Mouse (Mus musculus): ENCODE data around the gene Mapk12.

Gene Mapk12

GRCm38 (mm10) chr15:89170102-89170501, 29.6 kb upstream of the Mapk12 start:
- peak in 1 of 2 experiments; percentile 43 for DNase-seq

DNA sequence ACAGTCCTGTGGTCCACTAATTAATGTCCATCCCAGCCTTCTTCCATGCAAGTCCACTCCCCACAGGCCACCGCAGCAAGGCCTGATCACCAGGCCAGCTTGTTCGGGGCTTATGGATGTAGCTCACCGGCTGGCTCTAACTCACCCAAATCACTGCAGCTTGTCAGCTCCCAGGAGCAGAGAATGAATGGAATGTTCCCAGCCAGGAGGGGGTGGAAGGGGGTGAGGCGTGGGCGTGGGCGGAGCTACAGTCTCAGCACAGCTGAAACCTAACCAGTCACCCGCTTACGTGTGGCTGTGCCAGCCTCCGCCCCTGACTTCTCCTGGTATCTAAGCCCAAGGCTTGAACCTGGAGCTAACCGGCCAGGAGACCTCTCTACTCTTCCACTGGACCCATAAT, 28.9 kb upstream of the Mapk12 start:
- peak; percentile 86 to 91 for DNase-seq

DNA sequence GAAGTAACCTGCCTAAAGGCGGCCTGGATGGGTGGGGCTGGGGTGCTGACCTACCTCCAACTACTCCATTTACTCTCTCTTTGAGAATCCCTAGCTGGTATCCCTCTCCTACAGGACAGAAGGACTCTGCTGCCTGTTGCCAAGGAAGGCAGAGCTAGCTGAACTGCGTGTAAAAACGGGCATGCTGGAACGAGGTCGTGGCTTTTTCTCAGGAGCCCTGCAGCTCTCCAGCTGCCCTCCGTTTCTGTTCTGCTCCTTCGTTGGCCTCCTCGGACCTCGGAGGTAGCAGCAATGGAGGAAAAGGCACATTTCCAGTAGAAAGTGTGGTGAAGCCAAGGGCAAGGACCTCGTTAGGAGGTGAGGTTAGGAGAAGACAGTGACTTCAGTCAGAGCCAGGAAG, 28.4 kb upstream of the Mapk12 start:
- DNase-seq: peak; percentile 62 to 63

DNA sequence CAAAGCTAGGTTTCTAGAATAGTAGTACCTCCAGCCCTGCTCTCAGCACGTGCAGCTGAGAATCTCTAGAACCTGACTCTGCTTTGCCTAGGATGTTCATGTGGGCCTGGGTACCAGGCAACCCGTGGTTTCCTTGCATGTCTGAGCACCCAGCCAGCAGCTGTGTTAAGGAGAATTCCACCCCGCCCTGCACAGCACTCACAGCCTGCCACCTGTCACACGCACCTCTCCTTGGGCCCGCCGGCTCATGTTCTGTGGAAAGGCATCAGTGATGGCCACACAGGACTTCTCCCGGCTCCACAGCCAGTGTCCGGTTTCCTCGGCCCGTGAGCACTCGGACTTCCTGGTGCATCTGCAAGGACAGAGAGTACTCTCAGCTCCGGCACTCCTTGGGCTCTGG, 25.0 kb upstream of the Mapk12 start:
- no peak for DNase-seq

DNA sequence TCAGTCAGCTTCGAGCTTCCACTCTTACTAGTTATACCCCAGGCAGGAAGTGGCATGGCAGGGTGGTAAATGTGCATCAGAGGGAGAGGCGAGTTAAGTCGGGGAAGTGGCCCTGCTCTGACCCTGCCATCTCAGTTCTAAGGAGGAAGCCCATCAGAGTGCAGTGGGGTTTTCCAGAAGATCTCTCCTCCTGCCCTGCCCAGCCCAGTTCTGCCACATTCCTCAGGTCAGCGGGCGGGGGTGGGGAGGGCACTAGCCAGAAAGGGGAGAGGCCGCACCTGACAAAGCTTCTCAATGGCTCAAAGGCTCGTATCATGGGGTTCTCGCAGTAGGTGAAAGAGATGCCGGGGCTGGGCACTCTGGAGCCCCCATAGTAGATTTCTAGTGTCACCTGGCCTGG, 20.9 kb upstream of the Mapk12 start:
- no peak for DNase-seq

DNA sequence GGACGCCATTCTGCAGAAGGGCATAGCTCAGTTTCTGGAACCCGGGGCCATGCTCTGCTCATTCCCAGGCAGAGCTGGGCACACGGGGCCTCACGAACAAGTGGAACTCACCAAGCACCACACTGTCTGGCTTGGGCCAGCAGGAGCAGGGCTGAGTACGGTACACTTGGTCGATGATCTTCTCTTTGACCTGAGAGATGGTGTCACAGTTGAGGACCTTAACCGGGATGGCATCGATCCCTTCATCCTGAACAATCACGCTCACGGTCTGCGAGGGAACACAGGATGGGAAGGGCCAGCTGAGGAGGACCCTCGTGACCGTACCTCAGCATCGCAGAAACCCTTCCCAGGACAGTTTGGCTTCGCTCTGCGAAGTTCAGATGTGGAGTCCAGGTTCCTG, 18.0 kb upstream of the Mapk12 start:
- no peak for DNase-seq

DNA sequence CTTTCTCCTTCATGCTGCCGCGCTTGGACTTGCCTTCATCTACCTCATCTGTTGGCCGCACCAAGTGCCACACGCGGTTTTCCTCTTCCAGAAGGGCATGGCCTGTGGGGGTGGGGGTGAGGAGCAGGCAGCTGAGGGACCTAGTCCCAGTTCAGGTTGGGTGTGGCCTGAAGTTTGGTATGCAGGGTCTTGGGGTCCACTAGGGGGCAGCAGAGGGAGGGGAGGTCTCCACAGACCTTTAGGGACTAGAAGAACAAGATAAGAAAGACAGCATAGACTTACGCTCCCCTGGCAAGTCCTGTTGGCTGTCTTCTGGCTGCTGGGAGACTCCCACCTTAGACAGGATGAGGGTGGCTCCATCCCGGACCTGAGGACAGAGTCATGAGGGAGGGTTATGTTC, 17.5 kb upstream of the Mapk12 start:
- DNase-seq: peak; percentile 78 to 81

DNA sequence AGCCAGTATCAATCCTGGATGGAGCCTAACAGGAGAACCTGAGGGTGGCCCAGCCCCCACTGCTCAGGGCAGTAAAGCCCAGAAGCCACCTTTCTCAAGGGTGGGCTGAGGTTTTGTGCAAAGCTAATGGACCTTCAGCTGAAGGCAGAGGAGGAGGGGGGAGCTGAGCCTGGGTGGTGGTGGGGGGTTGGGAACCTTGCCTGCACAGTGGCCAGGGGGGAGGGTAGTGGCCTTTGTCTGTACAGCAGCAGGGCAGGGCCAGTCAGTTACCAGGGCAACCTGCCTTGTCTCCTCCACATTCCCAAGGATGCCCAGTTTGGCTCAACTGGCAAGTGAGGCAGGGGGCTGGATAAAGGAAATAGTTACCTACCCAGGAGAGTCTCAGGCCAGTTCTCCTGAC, 11.8 kb upstream of the Mapk12 start:
- DNase-seq: no peak

- DNase-seq: no peak
Measured at GRCm38 (mm10) chr15:89150041-89150390, 9.5 kb upstream of the Mapk12 start.

DNA sequence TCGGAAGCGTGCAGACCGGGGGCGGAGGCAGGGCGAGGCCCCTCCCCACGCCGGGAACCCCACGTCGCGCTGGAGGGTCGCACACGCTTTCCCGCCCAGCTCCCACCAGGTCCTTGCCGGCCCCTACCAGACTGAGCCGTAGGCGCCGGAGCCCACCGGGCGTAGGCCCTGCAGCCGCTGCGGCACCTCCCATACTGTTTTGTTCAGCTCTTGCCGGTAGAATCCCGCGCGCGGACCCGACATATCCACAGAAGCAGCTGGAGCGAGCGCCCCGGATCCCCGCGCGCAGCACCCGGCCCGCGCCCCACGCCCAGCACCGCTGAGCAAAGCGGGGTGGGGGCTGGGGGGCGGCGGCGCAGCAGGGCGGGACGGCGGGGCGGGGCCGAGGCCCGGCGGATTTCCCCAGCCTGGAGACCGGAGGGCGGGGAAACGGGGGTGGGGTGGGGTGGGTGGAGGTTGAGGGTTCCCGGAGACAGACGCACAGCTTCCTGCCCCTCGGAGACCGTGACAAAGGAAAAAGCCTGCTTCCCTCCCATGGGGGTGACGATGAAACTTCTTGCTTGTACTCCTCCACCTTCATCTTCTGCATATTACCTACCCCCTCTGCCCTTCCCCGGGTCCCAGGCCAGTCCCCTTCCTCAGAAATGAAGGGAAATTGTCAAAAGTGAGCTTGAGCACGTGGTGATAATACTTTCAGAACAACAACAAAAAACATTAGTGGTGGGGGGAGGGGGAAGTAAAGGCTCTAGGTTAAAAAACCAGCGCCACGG, 9.0 kb upstream of the Mapk12 start, which contains the start of gene Mapk11:
TSS of gene Mapk11 (minus strand) at position 358 of the 770 bp plus-strand sequence.
- peak in 1 of 2 experiments; percentile 66 for DNase-seq

DNA sequence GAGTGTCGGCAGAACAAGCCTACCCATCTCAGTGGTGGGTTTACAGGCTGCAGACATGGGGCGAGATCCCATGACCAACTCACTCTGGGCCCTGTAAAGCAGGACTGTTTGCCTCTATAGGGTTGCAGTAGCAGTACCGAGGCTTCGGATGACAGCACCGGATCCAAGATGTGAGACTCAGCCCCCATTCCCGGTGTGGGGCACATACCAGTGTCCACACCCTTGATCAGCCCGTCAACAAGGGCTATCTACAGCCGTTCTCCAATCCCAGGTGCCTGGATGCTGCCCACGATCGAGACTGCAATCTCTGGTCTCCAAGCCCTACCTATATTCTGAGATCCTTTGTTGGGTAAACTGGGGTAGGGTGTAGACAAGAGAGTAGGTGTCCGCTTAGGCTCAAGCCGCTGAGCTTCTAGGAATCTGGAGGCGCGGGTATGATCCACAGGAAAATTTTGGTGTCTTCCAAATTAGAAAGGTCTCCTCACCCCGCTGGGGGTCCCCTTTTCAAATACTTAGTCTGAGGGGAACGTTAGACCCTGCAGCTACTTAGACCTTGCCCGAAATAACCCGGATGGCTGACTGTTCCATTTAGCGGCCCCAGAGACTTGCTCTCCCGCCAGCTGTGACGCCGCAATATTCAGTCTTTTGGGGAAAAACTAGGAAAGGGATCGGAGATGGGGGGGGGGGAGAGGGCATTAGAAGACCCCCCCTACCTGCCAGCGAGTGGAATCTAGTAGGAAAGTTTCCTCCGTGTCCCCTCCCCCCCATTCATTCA, 8.2 kb upstream of the Mapk12 start:
- DNase-seq: peak in 1 of 2 experiments; percentile 54

DNA sequence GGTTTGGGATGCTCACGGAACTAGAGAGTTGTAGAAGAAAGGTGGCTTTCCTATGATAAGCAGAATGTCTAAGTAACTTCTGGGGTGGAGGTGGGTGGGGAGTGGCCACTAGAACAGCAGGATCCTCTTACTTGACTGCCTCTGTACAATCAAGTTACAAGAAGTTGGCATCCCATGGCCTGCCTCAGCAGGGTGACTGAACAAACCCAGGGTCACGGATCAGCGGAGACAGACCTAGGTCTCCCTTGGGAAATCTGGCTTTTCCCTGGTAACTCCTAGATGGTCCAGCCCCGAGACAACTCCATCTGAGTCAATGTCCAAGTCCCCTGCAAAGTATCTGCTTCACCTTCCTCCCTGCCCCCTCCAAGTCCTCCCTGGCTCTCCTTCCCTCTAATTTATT, 7.4 kb upstream of the Mapk12 start:
- DNase-seq: no peak

- peak in 1 of 2 experiments; percentile 46 for DNase-seq
Measured at GRCm38 (mm10) chr15:89147456-89147855, 7.0 kb upstream of the Mapk12 start.

GRCm38 (mm10) chr15:89147024-89147423, 6.5 kb upstream of the Mapk12 start:
- peak; percentile 66 to 74 for DNase-seq

DNA sequence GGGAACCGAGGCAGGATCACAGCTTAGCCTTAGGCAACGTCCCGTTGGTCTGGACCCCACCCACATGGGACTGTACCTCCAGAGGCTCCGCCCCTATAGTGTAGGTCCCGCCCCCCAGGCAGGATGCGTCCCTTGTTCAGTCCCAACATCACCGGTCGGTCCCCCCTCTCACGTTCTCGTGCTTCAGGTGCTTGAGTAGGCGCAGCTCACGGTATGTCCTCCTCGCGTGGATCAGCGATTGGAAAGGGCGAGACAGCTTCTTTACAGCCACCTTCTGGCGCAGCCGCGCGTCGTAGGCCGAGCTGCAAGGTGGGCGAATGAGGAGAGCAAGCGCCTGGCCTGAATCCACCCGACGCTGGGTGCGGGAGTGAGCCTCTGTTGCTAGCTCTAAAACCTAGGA, 6.0 kb upstream of the Mapk12 start:
- DNase-seq: peak; percentile 83 to 89

GRCm38 (mm10) chr15:89145813-89146350, 5.4 kb upstream of the Mapk12 start:
- DNase-seq: no peak

GRCm38 (mm10) chr15:89144965-89145364, 4.5 kb upstream of the Mapk12 start:
- no peak for DNase-seq

DNA sequence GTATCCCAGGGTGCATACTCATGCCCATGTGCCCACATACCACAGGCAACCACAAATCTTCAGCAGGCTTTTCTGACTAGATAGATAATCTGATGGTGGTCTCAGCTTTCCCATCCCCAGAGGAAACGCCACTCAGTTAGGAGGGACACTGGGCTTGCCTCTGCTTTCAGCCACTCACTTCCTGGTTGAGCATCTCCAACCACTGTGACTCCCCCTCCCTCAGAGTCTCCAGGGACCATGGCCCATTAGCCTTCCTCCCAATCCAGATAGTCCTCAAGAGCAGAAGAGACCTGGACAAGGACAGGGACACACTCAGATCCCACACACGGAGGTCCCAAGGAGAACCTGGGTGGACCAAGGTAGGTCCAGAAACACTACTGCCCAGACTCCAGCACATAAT, 2.6 kb upstream of the Mapk12 start:
- DNase-seq: no peak

- no peak for DNase-seq
Measured at GRCm38 (mm10) chr15:89141905-89142304, 1.4 kb upstream of the Mapk12 start.

DNA sequence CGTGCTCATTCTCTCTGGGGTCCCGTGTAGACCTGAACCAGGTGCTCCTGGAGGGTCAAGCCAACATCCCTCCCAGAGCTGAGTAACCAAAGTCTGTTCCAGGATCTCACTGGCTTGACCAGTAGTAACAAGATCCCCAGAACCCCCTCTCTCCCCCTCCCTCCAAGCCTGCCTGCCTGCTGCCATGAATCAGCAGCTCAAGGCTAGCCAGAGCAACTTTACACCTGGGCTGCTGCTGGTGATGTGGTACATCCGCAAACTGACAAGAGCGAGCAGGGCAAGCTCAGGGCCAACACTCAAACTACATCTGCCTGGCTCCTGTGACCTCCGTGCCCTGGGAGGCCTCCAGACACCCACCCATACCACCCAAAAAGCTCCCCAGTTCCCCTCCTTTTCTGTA, 940 bp upstream of the Mapk12 start:
- no peak for DNase-seq

DNA sequence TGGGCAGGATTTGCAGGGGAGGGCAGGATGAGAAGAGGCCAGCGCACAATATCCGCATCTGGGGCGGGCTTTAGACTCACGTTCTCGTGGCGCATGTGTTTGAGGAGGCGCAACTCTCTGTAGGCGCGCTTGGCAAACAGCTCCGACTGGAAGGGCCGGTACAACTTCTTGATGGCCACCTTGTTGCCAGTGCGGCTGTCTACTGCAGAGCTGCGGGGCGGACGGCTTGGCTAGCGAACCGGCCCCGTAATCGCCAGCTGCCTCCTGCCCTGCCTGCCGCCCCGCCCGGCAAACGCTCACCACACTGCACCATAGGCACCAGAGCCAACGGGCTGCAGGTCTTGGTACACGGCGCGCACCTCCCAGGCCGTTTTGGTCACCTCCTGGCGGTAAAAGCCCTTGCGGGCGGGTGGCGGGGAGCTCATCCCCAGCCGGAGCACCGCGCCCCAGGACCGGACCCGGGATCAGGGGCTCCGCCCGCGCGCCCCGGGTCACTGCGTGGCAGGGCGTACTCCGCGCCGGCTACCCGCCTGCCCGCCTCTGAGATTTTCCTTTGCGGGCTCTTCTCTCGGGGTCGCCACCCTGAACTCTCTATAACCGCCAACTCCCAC, 350 bp downstream of the Mapk12 start:
- DNase-seq: peak; percentile 79 to 81

GRCm38 (mm10) chr15:89138531-89138930, 2.0 kb downstream of the Mapk12 start:
- no peak for DNase-seq

GRCm38 (mm10) chr15:89138046-89138405, 2.5 kb downstream of the Mapk12 start:
- peak; percentile 54 to 55 for DNase-seq
